Mouse (Mus musculus) thymus, postnatal 14 days (tissue): ENCODE measurements around the gene Ankrd37.

Source experiments
- DNase-seq: peaks from one replicate; pipeline ENCODE4 v3.0.0; 2021

The Ankrd37 gene

DNA sequence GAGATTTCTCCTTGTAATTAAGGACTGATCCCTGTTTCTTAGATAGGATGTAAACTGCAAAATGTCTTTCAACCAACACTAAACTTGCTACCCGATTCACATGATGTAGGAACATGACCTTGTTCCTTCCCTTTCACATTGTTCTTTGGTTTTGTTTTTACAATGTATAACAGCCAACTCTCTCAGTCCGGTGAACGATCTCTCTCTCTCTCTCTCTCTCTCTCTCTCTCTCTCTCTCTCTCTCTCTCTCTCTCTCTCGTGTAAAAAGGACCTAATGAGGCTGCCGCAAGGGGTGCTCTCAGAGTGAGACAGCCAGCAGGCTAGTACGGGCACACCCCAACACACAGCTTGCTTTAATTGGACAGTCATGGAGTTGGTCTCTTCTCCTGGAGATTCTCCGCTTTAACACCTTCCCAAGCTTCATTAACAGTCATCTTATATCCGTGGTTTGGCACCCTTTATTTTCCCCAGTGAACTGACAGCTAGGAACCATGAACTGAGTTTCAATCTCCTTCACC is 31.5 kb downstream of the Ankrd37 start:
- no peak for DNase-seq

DNA sequence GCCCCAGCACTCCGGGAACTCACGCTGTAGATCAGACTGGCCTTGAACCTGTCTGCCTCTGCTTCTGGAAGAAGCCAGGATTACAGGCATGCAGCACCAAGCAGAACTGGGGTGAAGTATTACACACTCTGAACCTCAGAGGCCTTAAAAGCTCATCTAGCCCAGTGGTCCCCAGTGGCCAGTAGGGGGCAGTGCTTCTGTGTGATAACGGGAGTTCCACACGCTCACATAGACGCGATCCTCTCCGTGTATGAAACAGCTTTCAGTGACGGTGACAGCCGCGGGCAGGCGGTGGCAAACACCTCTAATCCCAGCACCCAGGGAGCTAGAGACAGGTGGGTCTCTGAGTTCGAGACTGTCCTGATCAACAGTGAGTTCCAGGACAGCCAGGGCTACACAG is 34.6 kb downstream of the Ankrd37 start:
- DNase-seq: no peak

DNA sequence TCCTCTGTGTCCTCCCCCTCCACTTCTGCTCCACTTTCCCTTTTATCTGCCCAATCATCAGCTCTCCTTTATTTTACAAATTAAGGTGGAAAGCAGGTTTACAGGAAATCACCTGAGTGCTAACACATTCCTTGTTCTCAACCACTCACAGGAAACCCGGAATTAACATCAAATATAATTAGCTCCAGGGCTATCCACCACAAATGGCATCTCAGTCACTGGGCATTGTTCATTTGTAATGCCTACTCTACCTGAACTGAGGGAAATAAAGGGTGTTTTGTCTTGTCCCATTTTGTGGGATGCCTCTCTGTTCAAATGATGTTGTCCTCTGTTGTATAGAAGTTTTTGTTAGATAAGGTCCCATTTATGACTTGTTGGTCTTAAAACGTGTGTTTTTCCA is 54.9 kb downstream of the Ankrd37 start:
- DNase-seq: no peak
